Mouse (Mus musculus) testis, postnatal 14 days (tissue): ENCODE measurements around the gene Renbp.

Experiments
- DNase-seq: peaks from one replicate; pipeline ENCODE4 v3.0.0; 2021; ENCODE audit warnings: low spot score

Gene Renbp

GRCm38 (mm10) chrX:73921285-73921822 is 9.3 kb downstream of the Renbp start:
- DNase-seq = no peak

GRCm38 (mm10) chrX:73918631-73919030 is 12.0 kb downstream of the Renbp start:
- no peak for DNase-seq

DNA sequence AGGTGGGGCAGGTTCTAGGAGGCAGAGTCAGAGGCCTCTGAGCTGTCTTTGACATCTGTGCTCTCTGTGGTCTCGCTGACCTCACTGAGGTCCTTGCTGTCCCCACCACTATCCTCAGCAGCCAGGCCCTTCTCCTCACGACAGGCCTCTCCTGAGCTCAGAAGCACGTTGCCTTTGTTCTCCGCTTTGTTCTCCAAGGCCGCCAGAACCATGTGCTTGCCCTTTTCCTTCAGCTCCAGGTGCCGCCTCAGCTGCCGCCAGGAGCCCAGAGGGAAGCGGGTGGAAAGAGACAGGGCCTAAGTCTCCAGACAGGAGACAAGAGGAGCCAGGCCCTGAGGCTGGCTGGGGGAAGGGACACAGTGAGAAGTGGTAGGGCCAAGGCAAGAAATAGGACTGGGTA is 13.7 kb downstream of the Renbp start:
- no peak for DNase-seq

DNA sequence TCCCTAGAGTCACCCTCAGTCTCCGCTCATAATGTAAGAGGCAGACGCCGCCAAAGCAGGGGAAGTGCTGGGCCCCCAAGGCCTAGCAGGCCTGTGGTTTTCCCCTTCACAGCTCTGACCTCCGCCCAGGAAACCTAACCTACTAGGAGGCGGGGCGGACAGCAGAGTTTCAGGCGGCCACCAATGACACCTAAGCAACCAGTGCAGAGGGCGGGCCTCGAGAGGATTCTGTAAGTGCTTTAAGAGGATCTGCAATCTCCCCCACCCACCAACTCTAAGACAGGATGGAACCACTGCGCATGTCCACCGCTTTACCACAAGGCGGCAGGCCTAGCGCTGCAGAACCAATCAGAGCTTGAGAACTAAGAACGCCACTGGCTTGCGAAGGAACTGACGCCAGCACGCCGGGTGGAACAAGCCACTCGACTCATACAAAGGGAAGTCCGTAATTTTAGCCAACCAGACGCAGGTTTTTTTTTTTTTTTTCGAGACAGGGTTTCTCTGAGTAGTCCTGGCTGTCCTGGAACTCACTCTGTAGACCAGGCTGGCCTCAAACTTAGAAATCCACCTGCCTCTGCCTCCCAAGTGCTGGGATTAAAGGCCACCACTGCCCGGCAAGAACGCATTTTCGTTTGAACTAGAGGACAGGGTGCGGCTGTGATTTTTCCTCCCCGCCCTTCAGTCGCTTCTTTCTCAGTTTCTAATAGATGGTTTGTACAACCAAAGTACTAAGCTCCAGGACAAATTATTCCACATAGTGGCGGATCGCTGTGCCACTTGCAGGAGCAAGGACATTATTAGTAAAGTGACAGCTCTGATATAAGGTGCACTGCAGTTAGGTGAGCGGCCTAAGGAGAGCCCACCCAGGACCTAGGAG is 15.6 kb downstream of the Renbp start:
- DNase-seq = peak; percentile 90

- DNase-seq = no peak
Measured at GRCm38 (mm10) chrX:73911588-73911987, 19.1 kb downstream of the Renbp start.

DNA sequence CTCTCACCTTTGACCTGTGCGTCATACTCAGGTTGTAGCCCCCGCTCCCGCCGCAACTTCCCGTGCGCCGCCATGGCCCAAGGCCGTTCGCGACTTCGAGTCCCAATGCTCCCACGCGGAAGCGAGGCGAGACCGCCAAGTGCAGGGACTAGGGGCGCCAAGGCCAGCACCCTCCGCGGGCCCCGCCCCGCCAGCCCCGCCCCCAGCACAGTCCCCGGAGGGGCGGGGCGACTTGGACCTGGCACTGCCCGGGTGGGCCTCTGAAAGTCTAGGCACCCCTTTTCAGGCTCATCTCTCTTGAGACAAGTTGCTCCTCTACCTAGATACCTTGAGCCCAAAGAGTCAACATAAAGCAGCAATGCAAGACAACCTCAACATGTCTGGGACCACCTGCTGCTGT is 19.5 kb downstream of the Renbp start:
- no peak for DNase-seq

DNA sequence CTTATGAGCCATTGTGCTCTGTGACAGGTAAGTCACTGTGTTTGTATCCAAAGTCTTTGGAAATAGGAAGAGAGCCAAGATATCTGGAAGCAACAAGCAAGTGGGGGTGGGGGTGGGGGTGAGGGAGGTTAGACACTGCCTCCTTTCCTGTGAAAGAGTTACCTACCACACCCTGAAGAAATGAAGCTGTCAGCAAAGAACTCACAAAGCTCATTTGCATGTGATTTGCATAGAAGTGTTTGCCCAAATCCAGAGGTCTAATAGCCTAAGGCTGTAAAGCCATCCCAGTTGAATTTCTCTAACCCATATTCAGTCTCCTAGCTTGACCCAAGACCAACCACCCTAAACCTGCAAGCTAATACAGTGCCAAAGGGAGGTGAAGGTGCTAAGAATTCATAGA is 20.2 kb downstream of the Renbp start:
- DNase-seq = no peak

GRCm38 (mm10) chrX:73910049-73910448 is 20.6 kb downstream of the Renbp start:
- no peak for DNase-seq

GRCm38 (mm10) chrX:73897959-73898358 is 32.7 kb downstream of the Renbp start:
- no peak for DNase-seq

DNA sequence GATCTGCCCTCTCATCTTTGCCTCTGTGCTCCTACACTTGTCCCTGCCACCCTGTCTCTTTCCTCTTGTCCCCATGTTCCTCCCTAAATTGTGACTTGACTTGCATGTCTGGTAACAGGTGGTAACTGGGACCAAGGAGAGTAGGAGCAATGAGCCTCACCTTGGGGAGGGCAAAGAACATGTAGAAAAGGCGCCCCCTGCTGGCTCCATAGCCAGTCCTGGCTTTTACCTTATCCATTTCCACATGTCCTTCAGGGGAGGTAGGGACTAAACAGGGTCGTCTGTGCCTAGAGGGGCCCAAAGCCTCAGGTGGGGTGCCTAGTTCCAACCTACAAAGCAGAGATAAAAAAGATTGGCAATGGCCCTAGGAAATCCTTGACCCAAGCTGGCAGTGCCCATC is 34.9 kb downstream of the Renbp start, which contains the start of gene L1cam:
TSS of gene L1cam (minus strand) at position 387 of the 400 bp plus-strand sequence.
- no peak for DNase-seq

GRCm38 (mm10) chrX:73892833-73893232 is 37.8 kb downstream of the Renbp start:
- DNase-seq = no peak

- DNase-seq = no peak
Measured at GRCm38 (mm10) chrX:73891551-73892152, 39.0 kb downstream of the Renbp start, which contains the start of gene Avpr2. TSS of gene Avpr2 (plus strand) at chrX:73892102.

DNA sequence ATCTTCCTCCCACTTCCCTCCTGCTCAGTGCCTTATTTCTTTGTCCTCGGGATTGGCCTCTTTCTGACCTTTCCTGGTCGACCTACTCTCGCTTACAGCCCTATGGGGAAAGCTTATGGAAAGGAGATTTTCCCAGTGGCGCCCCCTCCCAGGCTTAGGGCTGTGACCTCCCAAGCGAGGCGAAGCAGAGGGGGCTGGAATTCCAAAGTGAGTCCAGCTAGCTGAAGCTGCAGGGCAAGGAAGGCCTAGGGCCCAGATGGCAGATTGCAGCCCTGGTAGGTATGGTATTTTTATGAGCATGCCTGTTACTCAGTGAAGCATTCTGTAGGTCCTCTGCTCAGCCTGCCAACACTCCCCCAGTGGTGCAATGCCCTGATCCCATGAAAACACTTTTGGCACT is 49.2 kb downstream of the Renbp start:
- no peak for DNase-seq

GRCm38 (mm10) chrX:73881036-73881427 is 49.6 kb downstream of the Renbp start:
- no peak for DNase-seq

- DNase-seq = no peak
Measured at GRCm38 (mm10) chrX:73880194-73881035, 50.2 kb downstream of the Renbp start.

GRCm38 (mm10) chrX:73877014-73877413 is 53.6 kb downstream of the Renbp start:
- no peak for DNase-seq

- no peak for DNase-seq
Measured at GRCm38 (mm10) chrX:73875881-73876280, 54.8 kb downstream of the Renbp start.
